Mouse (Mus musculus) kidney, postnatal 25 days (tissue): ENCODE measurements around the gene Hspb6.

Experiments
- DNase-seq, 2 experiments: peaks; one replicate each; pipeline ENCODE4 v3.0.0; 2021; ENCODE audit warnings: mixed read lengths in 2 of 2

Hspb6 gene

GRCm38 (mm10) chr7:30552102-30553020 lies at the start of gene Hspb6, which contains the start of gene Proser3:
Hspb6 (plus strand) TSS chr7:30552178.
Proser3 (minus strand) TSS chr7:30552299.
- DNase-seq: peak; percentile 98 to 99

- no peak for DNase-seq
Measured at GRCm38 (mm10) chr7:30508061-30508460, 43.9 kb upstream of the Hspb6 start.

GRCm38 (mm10) chr7:30515003-30515760 lies 36.8 kb upstream of the Hspb6 start:
- peak; percentile 36 to 64 for DNase-seq

- DNase-seq: no peak
Measured at GRCm38 (mm10) chr7:30518325-30518724, 33.7 kb upstream of the Hspb6 start.

GRCm38 (mm10) chr7:30520396-30520795 lies 31.6 kb upstream of the Hspb6 start:
- peak; percentile 48 to 72 for DNase-seq

GRCm38 (mm10) chr7:30520856-30521255 lies 31.1 kb upstream of the Hspb6 start:
- DNase-seq: no peak

GRCm38 (mm10) chr7:30522871-30523270 lies 29.1 kb upstream of the Hspb6 start:
- DNase-seq: no peak

GRCm38 (mm10) chr7:30524487-30524886 lies 27.5 kb upstream of the Hspb6 start:
- DNase-seq: no peak

- no peak for DNase-seq
Measured at GRCm38 (mm10) chr7:30525954-30526353, 26.0 kb upstream of the Hspb6 start.

GRCm38 (mm10) chr7:30526399-30526798 lies 25.6 kb upstream of the Hspb6 start:
- DNase-seq: no peak

GRCm38 (mm10) chr7:30526981-30527380 lies 25.0 kb upstream of the Hspb6 start:
- DNase-seq: no peak

GRCm38 (mm10) chr7:30531291-30531815 lies 20.6 kb upstream of the Hspb6 start:
- no peak for DNase-seq

GRCm38 (mm10) chr7:30532931-30533330 lies 19.0 kb upstream of the Hspb6 start:
- DNase-seq: peak; percentile 76 to 90

- peak in 1 of 2 experiments; percentile 32 for DNase-seq
Measured at GRCm38 (mm10) chr7:30533941-30534632, 17.9 kb upstream of the Hspb6 start.

- DNase-seq: peak; percentile 98
Measured at GRCm38 (mm10) chr7:30534633-30535577, 17.1 kb upstream of the Hspb6 start, which contains the start of gene Arhgap33. Arhgap33 (minus strand) TSS chr7:30535060.

- DNase-seq: no peak
Measured at GRCm38 (mm10) chr7:30540572-30540971, 11.4 kb upstream of the Hspb6 start.

- no peak for DNase-seq
Measured at GRCm38 (mm10) chr7:30544327-30544726, 7.7 kb upstream of the Hspb6 start.

GRCm38 (mm10) chr7:30549880-30550279 lies 2.1 kb upstream of the Hspb6 start:
- no peak for DNase-seq

- no peak for DNase-seq
Measured at GRCm38 (mm10) chr7:30550603-30551002, 1.4 kb upstream of the Hspb6 start.

GRCm38 (mm10) chr7:30551445-30552101 lies 405 bp upstream of the Hspb6 start:
- DNase-seq: peak in 1 of 2 experiments; percentile 56
